Mouse (Mus musculus) heart, adult 2 months (tissue): ENCODE data around the gene Stx8.

Source experiments
- CTCF ChIP-seq: fragments of 200-600 bp; IDR thresholded peaks from 2 replicates; pipeline ENCODE4 v1.8.1; 2022; ENCODE audit warnings: antibody characterized with exemption, mild to moderate bottlenecking, moderate library complexity
- EP300 ChIP-seq: fragments of 200-500 bp; IDR thresholded peaks from 2 replicates; pipeline ENCODE4 v1.6.1; 2011; ENCODE audit warnings: low read depth, low read length, control low read depth; ENCODE audit not compliant: insufficient read depth
- POLR2A ChIP-seq: fragments of 200-500 bp; IDR thresholded peaks from 2 replicates; pipeline ENCODE4 v1.6.1; 2011; ENCODE audit warnings: mild to moderate bottlenecking, low read depth, low read length, control low read depth; ENCODE audit not compliant: insufficient read depth

DNA sequence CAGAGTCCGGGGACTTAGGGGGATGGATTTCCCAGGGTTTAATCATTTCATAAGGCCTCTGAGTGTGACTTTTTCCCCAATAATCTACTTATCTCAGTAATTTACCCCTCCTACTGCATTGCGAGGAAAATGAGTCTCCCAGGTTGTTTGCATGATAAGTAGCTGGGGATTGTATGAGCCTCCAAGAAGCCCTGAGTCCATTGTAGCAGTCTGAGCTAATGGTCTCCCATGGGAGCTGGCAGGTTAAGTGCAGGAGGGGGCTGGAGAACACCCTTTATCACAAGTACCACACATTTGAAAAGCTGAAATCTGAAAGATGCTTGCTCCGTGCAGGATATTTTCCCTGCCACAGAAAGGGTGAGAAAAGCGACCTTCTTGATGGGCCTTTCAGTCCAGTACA lies 193.9 kb downstream of the Stx8 start:
- no peak for TF ChIP-seq CTCF
- no peak for TF ChIP-seq POLR2A
- no peak for TF ChIP-seq EP300
